Mouse (Mus musculus): Measurements from ENCODE around the gene B630019K06Rik. TPM values are rescaled to one million over a fixed set of nuclear protein-coding genes. Genes with fewer than 3 reads are reported as not detected.

B630019K06Rik gene
- polyA plus RNA-seq, 1 experiment from 2014 or later: 1.9 TPM

- H3K27me3 ChIP-seq (replicated peaks; ENCODE audit: control insufficient read depth, insufficient read depth, low read length): no peaks in the 10 kb centered on the region
- 30% methylated on average over 4 of the region's 4 CpGs for WGBS
- no peak for ATAC-seq
Measured at GRCm38 (mm10) chrX:8927308-8927707, 35.1 kb downstream of the B630019K06Rik start.

GRCm38 (mm10) chrX:8944041-8944440, 51.9 kb downstream of the B630019K06Rik start:
- H3K9ac ChIP-seq (ENCODE audit: low read depth, low read length): no peak overlapping the region
- H3K4me2 ChIP-seq (replicated peaks; ENCODE audit: low read depth): no peak overlapping the region
- no peak overlapping the region for H3K27ac ChIP-seq (ENCODE audit: low read depth, low read length)
- no peak for ATAC-seq
- WGBS: 59% methylated on average over 8 of the region's 8 CpGs
- H3K36me3 ChIP-seq (ENCODE audit: control insufficient read depth, insufficient read depth): no peaks in the 10 kb centered on the region
- H3K9me3 ChIP-seq (ENCODE audit: control insufficient read depth): no peaks in the 10 kb centered on the region
- H3K4me3 ChIP-seq (ENCODE audit: low read depth, low read length): no peak overlapping the region
- no peaks in the 10 kb centered on the region for H3K27me3 ChIP-seq (replicated peaks; ENCODE audit: control insufficient read depth, insufficient read depth, low read length)
- no peaks in the 10 kb centered on the region for H3K4me1 ChIP-seq (replicated peaks; ENCODE audit: control insufficient read depth, insufficient read depth, low read length)
- TF ChIP-seq CTCF (IDR thresholded peaks at IDR 0.05; ENCODE audit: low read depth): no peak

More at GRCm38 (mm10) chrX:8927308-8927707, 35.1 kb downstream of the B630019K06Rik start:
- H3K4me2 ChIP-seq (replicated peaks; ENCODE audit: low read depth): no peak overlapping the region
- H3K36me3 ChIP-seq (ENCODE audit: control insufficient read depth, insufficient read depth): no peaks in the 10 kb centered on the region
- H3K9me3 ChIP-seq (ENCODE audit: control insufficient read depth): no peaks in the 10 kb centered on the region
- no peak overlapping the region for H3K4me3 ChIP-seq (ENCODE audit: low read depth, low read length)
- H3K4me1 ChIP-seq (replicated peaks; ENCODE audit: control insufficient read depth, insufficient read depth, low read length): no peaks in the 10 kb centered on the region
- H3K9ac ChIP-seq (ENCODE audit: low read depth, low read length): no peak overlapping the region
- H3K27ac ChIP-seq (ENCODE audit: low read depth, low read length): no peak overlapping the region
- TF ChIP-seq CTCF (IDR thresholded peaks at IDR 0.05; ENCODE audit: low read depth): no peak

Other genes with a start within 250 kb of the B630019K06Rik start
- not detected in 2 replicates for gene Ssxb8, start 201.5 kb upstream of the B630019K06Rik start, polyA plus RNA-seq (2015; fragmentation: Nextera tagmentation; extraction: Ambion mirVana)
- gene Ssx9, start 143.9 kb upstream of the B630019K06Rik start, polyA plus RNA-seq (2015; fragmentation: Nextera tagmentation; extraction: Ambion mirVana): not detected in 2 replicates
- not detected in 2 replicates for gene Ssxb5, start 88.7 kb upstream of the B630019K06Rik start, polyA plus RNA-seq (2015; fragmentation: Nextera tagmentation; extraction: Ambion mirVana)
- not detected in 2 replicates for gene Gm6592, start 48.4 kb upstream of the B630019K06Rik start, polyA plus RNA-seq (2015; fragmentation: Nextera tagmentation; extraction: Ambion mirVana)
- gene Gm5751, start 18.1 kb upstream of the B630019K06Rik start, polyA plus RNA-seq (2015; fragmentation: Nextera tagmentation; extraction: Ambion mirVana): not detected in 2 replicates
- gene Fthl17b, start 70.6 kb downstream of the B630019K06Rik start, polyA plus RNA-seq (2015; fragmentation: Nextera tagmentation; extraction: Ambion mirVana): not detected in 2 replicates
- not detected in 2 replicates for gene Fthl17c, start 84.2 kb downstream of the B630019K06Rik start, polyA plus RNA-seq (2015; fragmentation: Nextera tagmentation; extraction: Ambion mirVana)
- not detected in 2 replicates for gene Fthl17d, start 94.4 kb downstream of the B630019K06Rik start, polyA plus RNA-seq (2015; fragmentation: Nextera tagmentation; extraction: Ambion mirVana)
- gene Fthl17e, start 141.1 kb downstream of the B630019K06Rik start, polyA plus RNA-seq (2015; fragmentation: Nextera tagmentation; extraction: Ambion mirVana): not detected in 2 replicates
- gene Fthl17f, start 170.6 kb downstream of the B630019K06Rik start, polyA plus RNA-seq (2015; fragmentation: Nextera tagmentation; extraction: Ambion mirVana): not detected in 2 replicates
- not detected in 2 replicates for gene 4930402K13Rik, start 212.2 kb downstream of the B630019K06Rik start, polyA plus RNA-seq (2015; fragmentation: Nextera tagmentation; extraction: Ambion mirVana)